Mouse (Mus musculus): ENCODE data around the gene Cfap73.
A peak's percentile ranks its signal among the peaks of the same experiment; 100 is the strongest.

Cfap73 gene

DNA sequence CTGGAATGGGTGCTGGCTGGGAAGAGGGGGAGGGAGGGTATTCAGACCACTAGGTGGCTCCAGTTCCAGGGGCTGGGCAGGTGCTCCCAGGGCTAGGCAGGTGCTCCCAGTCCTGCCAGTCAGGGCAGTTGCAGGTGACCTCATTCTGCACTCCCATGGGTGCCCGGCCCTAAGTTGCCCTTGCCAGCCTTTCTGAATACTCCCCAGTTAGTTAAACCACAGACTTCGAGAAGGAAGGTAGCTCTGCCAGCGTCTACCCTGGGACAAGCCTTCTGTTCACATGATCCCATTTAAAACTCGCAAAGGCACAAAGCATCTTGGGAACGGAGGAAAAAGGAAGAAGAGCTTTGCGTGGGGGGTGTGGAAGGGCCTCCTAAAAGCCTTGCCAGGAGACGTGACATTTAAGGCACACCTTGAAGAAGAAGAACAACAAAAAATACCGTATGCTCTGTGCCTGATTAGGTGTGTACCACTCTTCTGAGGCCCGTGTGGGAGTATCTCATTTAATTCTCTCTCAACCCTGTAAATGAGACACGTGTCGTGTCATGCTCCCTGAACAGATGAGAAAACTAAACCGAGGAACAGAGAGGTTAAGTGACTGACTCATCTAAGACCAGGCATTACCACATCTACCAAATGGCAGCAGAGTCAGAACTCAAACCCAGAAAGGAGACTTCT lies 13.9 kb upstream of the Cfap73 start:
- no peak for DNase-seq (ENCODE audit: low spot score)

- no peak for DNase-seq (ENCODE audit: low spot score)
These were observed 13.3 kb upstream of the Cfap73 start for GRCm38 (mm10) chr5:120647361-120647760.

DNA sequence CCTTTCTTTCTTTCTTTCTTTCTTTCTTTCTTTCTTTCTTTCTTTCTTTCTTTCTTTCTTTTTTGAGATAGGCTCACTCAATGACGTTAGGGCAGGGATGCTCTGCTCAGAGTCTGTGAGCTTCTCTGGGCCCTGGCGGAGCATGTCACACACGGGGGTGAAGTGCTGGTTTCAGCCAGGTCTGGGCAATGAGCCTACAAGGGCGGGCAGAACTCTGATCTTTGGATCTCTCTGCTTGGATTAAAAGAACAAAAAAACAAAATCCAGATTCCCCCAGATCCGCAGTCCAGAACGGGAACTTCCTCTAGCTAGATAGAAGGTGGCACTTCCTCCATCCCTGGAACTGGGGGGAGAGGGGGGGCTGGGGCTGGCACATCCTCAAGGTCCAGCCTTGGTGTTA lies 11.8 kb upstream of the Cfap73 start:
- no peak for DNase-seq (ENCODE audit: low spot score)

DNA sequence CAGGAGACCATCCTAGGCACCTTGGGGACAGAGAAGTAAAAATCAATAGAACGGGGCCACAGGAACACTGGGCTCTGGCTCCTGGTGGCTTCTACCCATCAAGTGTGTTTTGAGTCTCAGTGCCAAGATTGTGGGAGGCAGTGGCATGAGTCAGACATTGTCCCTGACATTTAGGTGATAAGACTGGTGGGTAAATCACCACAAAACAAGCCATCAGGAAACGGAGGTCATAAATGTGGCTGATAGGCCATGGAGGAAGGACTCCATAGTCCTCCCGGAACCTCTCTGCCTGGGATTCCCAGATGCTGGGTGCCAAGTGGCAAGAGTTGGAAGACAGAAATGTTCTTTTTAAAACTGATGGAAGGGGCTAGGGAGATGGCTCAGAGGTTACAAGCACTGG lies 10.2 kb upstream of the Cfap73 start:
- DNase-seq (ENCODE audit: low spot score) = no peak

GRCm38 (mm10) chr5:120643365-120644085 lies 9.5 kb upstream of the Cfap73 start:
- no peak for DNase-seq (ENCODE audit: low spot score)

GRCm38 (mm10) chr5:120640094-120640493 lies 6.1 kb upstream of the Cfap73 start:
- DNase-seq (ENCODE audit: low spot score) = no peak

DNA sequence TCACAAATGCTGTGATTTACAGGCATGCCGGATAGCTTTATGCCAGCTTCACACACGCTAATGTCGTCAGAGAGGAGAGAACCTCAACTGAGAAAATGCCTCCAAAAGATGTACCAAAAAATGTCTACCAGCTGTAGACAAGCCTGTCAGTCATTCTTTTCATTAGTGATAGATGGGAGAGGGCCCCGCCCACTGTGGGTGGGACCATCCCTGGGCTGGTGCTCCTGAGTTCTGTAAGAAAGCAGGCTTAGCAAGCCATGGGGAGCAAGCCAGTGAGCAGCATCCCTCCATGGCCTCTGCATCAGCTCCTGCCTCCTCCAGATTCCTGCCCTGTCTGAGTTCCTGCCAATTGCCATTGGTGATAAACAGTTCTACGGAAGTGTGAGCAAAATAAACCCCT lies 1.6 kb upstream of the Cfap73 start:
- no peak for DNase-seq (ENCODE audit: low spot score)

DNA sequence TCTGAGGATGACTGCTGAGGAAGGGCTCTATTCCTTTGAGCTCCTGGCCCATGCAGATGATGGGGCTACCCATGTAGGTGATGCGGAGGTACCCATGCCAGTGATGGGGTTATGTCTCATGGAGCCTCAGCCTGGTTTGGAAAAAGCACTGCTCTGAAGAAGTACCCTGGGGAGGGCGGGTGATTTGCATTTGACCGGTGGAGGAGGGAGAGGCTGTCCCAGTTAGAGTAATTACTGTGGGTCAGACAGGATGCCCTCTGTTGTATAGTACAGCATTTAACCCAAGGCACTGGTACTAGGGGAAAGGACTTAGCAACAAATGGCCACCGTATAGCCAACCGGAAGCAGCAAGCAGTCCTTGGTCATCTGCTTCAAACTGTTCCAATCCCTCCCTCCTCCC lies 825 bp upstream of the Cfap73 start:
- DNase-seq (ENCODE audit: low spot score) = no peak

DNA sequence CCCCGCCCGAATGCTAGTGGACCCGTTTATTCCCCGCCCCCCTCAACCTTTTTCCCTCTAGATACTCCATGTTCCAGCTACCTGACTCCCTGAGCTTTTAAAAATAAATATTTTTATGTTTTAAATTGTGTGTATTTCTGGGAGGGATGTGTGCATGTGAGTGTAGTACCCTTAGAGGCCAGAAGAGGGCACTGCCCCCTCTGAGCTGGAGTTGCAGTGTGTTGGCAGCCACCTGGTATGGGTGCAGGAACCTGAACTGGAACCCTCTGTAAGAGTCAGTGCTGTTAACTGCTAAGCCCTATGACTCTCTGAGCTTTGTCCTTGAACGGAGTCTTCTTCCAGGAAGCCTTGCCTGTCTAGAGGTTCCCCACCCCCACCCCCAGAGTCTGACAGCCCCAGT lies 2.1 kb downstream of the Cfap73 start:
- no peak for DNase-seq (ENCODE audit: low spot score)

DNA sequence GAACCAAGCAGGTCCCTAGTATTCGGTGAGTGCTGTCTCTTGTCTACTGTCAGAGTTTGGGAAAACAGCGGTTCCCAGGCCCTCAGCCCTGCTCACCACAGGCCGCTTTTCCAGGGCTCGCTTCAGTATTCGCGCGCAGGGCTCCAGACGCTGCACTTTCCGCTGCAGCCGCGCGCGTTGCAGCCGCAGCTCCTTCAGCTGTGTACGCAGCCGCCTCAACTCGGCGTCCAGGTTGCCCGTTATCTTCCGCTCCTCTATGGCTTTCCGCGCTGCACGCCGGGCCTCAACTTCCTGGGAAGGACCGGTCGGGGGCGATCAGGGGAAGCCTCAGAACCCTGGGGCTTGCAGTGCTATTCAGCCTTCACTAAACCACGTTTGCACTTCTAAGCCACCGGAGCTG lies 2.9 kb downstream of the Cfap73 start:
- DNase-seq (ENCODE audit: low spot score) = no peak

DNA sequence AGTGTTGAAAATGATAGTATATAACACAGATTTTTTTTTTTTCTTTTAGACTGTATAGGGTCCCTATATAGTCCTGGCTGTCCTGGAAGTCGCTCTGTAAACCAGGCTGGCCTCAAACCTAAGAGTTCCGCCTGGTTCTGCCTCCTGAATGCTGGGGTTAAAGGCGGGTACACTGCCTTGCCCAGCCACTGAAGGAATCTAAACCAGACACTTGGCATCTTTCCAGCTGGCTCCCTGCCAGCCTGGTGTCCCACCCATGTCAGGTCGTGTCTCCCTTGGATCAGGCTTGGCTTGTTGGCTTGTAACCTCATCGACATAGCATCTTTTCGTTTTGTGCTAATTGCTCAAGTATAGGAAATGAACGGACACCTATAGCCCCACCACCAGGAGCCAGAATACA lies 5.4 kb downstream of the Cfap73 start:
- no peak for DNase-seq (ENCODE audit: low spot score)

DNA sequence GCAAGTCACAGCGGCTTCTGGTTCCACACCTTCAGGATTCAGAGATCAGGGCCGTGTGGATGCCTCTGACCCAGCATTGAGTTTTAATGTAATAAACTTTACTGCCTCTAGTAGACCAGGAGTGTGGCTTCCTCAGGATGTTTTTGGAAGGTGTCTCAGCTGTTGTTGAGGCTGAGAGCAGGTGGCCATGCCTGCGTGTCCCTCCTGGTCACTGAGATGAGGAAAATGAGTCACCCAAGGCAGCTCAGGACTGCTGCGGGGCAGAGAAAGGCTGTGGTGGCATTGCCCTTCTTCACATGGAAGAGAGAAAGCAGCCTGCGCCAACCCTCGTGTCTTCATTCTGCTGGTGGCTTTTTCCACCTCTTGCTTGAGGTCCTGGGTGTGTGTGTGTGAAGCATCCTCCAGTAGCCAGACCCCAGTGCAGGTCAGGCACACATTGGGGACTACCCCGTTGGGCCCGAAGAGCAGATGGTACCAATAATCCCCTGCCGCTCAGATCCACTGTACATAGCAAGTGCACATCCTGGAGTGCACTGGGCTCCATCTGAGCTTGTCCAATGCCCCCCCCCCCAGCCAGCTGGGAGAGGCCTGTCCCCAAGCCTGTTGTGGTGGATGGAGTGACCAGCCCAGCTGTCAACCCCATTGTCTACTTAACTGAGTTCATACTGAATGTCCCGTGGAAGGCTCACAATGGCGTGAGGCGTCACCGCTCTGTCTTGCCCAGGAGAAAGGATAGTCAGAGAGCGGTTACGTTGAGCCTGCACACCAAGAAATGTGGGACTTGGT lies 6.3 kb downstream of the Cfap73 start:
- DNase-seq (ENCODE audit: low spot score) = no peak

DNA sequence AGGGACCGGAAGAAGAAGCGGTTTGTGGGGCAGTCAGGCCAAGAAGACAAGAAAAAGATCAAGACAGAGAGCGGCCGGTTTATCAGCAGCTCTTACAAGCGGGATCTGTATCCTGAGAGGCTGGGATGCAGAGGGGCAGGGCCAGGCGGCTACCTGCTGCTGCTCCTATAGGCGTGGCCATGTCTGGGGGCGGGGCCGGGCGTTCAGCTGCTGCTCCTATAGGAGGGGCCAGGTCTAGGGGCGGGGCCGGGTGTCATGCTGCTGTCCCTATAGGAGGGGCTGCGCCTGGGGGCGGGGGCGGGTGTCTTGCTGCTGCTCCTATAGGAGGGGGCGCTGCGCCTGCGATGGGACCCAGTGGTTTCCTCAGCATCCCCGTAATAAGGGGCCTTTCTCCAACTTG lies 7.6 kb downstream of the Cfap73 start:
- DNase-seq (ENCODE audit: low spot score) = no peak

DNA sequence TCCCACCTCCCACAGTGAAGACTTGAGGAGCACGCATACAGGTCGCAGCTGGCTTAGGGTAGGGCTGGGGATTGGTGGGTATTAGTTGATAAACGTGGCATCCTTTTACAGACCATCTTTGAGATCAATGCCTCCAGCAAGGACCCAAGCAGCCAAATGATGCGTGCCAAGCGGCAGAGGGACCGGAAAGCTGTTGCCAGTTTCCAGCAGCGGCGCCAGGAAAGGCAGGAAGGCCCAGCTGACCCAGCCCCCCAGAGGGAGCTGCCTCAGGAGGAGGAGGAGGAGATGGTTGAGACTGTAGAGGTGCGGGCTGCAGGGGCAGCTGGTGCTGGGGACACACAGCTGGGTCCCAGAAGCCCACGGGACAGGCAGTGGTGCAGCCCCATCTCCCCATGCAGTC lies 9.6 kb downstream of the Cfap73 start:
- DNase-seq (ENCODE audit: low spot score) = no peak

DNA sequence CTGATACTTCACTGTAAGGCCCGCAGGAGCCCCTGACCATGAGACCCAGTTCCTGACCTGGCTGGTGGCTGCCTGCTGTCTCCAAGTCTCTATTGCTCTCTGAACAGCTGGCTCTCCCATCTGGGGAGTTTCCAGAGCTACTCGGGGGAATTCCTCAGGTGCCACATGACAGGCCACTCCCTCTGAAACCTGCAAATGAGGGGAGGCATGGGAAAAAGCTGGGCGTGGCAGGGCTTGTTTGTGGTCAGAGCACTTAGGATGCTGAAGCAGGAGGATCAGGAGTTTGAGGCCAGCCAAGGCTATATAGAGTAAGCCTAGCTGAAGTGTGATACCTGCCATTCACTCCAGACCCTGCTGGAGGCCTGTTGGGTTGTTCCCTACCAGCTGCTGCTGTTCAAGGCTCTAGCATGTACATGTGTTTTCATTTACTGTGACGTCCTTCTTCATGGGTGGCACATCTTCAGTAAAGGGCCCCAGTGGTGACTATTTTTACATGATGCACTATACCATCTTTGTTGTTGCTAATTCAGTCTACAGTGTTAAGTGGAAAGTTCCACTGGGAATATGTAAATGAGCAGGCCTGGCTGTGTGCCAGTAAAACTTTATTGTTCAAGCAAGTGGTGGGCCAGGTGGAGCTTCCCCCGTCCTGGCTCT lies 11.7 kb downstream of the Cfap73 start:
- DNase-seq (ENCODE audit: low spot score) = no peak

DNA sequence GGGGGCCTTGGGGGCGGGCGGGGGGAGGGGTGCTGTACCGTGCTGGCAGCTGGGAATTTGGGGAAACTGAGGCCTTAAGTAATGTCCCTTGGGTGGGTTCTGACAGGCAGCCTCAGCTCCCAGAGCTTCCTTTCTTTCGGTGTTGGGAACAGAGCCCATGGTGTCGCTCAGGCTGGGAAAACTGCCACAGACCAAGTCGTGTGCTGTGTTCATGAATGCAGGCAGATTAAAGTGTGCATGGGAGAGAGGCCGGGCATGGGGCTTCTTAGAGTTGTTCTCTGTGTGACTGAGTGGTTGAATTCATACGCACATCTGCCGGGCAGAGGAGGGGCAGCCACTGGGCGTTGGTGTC lies 12.2 kb downstream of the Cfap73 start:
- DNase-seq (ENCODE audit: low spot score) = no peak

DNA sequence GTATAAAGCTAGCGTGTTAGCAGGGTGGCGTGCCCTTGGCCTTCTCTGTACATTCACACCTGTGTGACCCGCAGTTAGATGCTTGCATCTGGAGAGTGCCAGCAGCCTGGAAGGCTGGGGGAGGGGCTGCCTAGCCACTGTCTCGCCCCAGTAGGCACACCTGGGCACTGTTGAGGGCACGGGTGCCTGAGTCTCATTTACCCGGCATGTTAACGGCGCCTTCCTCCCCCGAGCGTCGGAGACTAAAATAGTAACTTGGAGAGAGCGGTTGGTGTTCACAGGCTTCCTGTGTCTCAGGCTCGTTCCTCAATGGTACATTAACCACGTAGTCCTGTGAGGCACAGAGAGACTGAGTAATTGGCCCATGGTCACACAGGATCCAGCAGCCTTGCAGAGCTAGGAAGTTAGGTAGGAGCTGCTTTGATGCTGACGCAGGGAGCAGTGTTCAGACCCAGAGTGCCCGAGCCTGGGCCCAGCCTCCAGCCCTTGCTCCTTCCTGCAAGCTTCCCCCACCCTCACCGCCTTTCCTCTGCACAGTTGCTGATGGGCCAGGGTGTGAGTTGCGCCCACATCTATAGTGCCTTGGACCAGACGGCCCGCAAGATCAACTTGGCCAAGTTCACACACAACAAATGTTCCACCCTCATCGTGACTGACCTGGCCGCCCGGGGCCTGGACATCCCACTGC lies 12.8 kb downstream of the Cfap73 start:
- DNase-seq (ENCODE audit: low spot score) = peak; percentile 52

- DNase-seq (ENCODE audit: low spot score) = peak; percentile 81
These were observed 13.5 kb downstream of the Cfap73 start for GRCm38 (mm10) chr5:120620375-120621077.

- DNase-seq (ENCODE audit: low spot score) = peak; percentile 66
These were observed 14.8 kb downstream of the Cfap73 start for GRCm38 (mm10) chr5:120619201-120619600.

- DNase-seq (ENCODE audit: low spot score) = no peak
These were observed 15.3 kb downstream of the Cfap73 start for GRCm38 (mm10) chr5:120618778-120619177.

GRCm38 (mm10) chr5:120615903-120616302 lies 18.1 kb downstream of the Cfap73 start:
- DNase-seq (ENCODE audit: low spot score) = no peak
